Mouse (Mus musculus) lung, adult 2 months (tissue): ENCODE measurements around the gene Myoz1.
"Not testable (repeated sequence)": the region's sequence is repeated elsewhere in the genome, so short reads cannot be mapped to it uniquely, and the experiment has no call there.

Source experiments
- CTCF ChIP-seq: fragments of 200-500 bp; IDR thresholded peaks from 2 replicates; pipeline ENCODE4 v1.5.1; 2011; ENCODE audit warnings: mild to moderate bottlenecking, low read length, control low read depth; ENCODE audit not compliant: insufficient read depth
- POLR2A ChIP-seq: fragments of 200-500 bp; IDR thresholded peaks from 2 replicates; pipeline ENCODE4 v1.6.1; 2011; ENCODE audit warnings: low read depth, mild to moderate bottlenecking, control low read depth, low read length, borderline replicate concordance; ENCODE audit errors: extremely low read depth

DNA sequence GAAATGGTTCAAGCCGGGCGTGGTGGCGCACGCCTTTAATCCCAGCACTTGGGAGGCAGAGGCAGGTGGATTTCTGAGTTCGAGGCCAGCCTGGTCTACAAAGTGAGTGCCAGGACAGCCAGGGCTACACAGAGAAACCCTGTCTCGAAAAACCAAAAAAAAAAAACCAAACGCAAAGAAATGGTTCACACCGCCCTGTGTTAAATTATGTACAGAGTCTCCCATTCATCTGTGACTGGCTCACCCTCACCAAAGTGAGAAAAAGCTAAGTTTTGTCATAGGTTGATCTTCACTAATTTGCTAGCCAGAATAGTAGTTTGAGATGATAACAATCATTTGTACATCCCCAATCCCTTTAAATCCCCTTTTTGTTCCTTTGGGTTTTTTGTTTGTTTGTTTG lies 47.1 kb upstream of the Myoz1 start:
- not testable (repeated sequence) for TF ChIP-seq POLR2A, CTCF
